Mouse (Mus musculus) thymus, postnatal 0 days (tissue): ENCODE measurements around the gene Auts2. TPM values are rescaled to one million over a fixed set of nuclear protein-coding genes. Genes with fewer than 3 reads are reported as not detected.

Experiments
- DNase-seq: peaks from one replicate; pipeline ENCODE4 v3.0.0-alpha.2; 2015; ENCODE audit warnings: low spot score
- polyA plus RNA-seq: library from polyadenylated mRNA; unstranded; fragments of >200 nt; fragmentation: Nextera tagmentation; extraction: Ambion mirVana; gene quantifications from 2 replicates; pipeline ENCODE4 v1.2.1, GENCODE M21; 2015

The Auts2 gene
- polyA plus RNA-seq, 1 experiment from 2014 or later, result 2.8 TPM

DNA sequence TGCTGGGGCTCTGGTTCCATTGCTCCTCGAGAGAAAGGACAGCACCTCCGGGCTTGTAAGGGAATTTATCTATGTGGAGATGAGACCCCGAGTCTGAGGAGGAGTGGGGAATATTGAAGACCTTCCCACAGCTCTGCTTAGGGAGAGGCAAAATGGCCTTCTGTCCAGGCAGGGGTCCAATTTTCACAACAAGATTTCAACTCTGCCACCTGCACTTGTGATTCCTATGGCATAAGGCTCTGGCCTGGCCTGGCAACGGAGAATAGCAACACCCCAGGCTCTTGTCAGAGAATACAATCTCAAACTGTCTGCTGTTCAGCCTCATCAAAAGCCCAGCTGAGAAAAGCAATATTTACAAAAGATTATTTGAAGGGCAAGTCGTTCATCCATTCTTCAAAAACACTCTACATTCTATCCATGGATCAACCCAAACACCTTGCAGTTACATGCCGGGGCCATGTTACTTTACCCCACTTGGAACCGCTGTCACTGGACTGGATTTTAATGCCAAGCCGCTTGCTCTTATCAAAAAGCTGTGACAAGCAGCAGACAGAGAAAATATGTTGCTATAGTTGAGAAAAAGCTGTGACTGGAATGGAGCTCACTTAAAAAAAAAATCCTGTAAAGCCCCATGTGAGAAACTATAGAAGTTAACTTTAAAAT is 856.1 kb downstream of the Auts2 start:
- DNase-seq, result no peak

DNA sequence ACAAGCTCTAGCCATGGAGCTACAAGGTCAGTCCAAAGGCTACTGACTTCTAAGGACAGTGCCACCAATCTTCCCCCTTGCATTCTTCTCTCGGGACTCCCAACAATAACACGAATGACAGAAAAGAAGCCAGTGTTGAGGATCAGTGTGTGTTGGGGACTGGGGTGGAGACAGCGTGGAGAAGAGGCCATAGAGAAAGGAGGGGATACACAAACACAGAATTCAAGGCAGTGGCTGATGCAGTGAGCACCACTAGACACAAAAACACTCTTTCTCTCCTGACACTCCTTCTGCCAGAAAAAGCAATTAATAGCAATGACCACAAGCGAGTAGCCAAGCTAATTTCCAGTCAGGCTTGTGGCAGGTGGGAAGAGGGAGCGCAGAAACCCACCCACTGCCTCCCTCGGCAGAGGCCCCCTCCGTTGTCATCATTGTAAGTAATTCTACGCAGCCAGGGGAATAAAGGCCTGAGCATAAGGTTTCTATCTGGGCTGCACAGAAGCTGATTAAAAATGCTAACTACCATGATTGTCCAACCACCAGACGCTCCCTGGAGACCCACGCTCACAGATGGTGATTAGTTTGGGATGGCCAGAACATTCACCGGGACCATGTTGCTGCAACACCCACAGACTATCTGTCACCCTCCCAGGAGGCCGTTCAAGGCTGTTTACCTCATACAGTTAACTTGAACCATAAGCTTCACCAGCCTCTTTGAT is 862.9 kb downstream of the Auts2 start:
- no peak for DNase-seq

DNA sequence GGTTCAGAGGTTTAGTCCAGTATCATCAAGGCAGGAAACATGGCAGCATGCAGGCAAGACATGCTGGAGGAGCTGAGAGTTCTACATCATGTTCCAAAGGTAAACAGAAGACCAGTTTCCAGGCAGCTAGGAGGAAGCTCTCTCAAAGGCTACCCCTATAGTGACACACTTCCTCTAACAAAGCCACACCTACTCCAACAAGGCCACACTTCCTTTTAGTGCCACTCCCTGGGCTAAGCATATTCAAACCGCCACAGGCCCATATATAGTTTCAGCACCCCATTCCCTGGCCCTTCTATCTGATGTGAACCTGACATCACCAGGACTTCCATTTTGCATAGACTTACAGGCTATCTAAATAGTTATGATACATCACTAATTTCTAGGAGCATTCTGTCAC is 863.6 kb downstream of the Auts2 start:
- no peak for DNase-seq

DNA sequence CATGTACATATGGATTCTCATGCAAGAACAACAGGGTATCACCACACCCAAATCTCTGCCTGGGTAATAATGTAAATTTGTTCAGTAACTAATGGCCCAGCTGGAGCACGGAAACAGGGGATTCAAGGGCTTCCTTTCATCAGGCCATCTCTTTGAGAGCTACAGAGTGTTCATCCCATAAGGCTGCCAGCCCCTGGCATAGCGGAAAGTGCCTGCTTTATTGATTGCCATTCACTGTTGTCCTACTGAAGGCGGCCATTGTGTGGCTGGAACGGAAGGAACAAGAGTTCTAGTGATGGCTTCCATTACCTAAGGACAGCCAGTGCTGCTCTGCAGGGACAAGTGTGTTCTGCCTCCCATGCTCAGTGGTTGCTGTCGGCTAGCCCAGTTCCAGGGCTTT is 865.6 kb downstream of the Auts2 start:
- no peak for DNase-seq

DNA sequence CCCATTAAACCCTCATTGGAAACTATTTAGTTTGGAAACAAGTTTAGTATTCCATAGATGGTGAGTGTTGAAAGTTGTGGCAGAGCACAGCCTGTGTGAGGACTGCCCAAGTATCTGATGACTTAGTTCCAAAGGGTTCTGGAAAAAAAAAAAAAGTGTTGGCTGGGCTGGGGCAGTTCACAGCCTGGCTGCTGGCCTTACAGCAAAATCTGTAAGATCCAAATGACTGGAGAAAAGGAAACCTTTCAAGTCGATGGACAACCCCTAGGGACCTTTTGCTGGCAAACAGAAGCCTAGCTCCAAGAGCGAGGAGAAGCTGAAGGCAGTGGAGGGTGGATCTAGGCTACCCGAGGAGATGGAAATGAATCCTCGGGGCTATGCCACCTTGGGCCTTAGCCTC is 869.4 kb downstream of the Auts2 start:
- no peak for DNase-seq

DNA sequence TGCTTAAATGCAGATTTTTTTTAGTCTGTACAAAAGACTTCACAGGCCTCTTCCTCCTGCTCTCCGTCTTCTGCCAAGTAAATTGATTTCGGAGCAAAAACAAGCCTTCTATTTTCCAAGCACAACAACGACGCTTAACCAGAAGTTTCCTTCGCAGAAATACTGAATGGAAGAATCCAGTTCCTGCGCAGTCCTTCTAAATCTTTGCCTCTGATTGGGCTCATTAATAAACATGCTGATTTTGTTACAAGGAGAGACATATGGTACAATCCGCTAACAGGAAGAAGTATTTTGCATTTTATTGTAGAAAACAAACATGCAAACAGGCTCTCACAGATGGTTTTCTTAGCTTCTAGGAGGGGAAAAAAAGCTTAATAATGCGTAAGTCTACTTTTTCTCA is 878.1 kb downstream of the Auts2 start:
- no peak for DNase-seq

DNA sequence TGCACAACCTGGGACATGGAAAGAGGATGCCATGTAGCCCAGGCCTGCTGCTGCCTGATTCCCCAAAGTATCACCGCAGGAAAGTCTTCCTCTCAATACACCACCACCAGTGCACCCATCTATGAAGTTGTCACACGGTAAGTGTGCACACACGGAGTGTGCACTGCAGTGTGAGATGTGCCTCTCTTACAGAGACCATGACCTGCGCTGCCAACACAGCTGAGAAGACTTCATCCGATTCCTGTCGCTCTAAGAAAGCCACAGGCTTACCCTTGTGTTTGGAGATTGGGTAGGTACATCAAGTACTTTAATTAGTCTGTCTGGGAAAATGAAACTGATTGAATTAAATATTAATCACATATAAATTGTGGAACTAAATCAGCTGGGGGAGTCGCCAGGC is 878.5 kb downstream of the Auts2 start:
- DNase-seq, result no peak

DNA sequence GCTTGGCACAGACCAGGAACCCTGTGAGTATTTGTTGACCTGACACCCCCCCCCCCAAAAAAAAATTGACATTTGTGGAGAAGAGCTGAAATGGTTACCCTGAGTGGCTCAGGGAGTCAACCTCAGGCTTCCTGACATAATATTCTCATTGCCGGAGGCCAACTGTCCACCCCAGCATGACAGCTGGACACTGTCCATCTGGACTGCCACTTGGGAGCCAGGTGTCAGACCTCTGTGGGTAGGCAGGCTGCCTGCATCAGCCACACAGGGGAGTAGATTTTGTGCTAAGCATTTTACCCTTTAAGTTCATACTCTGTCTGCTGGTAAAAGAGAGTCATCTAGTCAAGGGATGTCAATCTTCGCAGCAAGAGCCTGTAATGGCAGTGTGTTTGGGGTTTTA is 880.5 kb downstream of the Auts2 start:
- DNase-seq, result no peak

DNA sequence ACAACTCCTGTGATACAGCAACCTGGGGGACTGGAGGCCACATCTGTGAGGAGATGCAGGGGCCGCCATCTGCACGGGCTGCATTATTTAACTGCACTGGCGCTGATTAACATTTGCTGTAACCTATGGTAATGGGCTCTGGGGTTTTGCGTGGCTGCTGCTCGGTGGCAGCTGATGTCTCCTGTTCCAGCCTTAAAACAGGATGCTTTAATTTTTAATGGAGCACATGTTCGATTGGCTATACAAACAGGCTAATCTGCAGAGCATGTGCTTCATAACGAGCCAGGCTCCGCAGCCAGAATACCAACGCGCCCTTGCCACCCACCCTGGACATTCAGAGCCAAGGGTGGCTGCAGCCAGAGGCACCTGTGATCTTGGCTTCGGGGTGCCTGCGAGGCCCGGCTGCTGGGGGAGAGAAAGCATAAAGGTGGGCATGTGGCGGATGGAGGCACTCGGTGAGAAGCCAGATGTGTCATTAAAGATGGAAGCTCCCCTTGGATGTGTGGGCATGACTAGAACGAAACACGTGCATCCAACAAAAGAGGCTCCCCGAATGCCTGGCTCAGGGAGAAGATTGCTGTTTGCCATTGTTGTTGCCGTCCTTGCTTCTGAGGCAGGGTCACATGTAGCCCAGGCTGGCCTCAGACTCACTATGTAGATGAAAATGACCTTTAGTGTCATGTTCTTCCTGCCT is 884.2 kb downstream of the Auts2 start:
- no peak for DNase-seq

DNA sequence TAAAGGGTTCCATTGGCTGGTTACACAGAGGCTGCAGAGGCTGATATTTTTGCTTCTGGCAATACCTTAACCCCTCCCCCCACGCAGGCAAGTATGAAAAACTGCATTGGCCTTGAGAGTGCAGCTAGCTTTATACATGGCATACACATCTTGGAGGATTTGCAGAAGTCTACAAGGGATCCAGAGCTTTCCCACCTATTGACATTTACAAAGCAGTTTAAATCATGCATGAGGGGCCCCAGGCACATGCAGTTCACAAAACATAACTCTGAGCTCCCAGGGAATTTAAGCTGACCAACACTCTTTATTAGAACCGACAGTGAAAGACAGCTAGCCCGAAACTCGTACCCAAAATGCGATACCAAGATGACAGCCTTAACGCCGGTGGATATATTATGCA is 888.9 kb downstream of the Auts2 start:
- DNase-seq, result no peak

DNA sequence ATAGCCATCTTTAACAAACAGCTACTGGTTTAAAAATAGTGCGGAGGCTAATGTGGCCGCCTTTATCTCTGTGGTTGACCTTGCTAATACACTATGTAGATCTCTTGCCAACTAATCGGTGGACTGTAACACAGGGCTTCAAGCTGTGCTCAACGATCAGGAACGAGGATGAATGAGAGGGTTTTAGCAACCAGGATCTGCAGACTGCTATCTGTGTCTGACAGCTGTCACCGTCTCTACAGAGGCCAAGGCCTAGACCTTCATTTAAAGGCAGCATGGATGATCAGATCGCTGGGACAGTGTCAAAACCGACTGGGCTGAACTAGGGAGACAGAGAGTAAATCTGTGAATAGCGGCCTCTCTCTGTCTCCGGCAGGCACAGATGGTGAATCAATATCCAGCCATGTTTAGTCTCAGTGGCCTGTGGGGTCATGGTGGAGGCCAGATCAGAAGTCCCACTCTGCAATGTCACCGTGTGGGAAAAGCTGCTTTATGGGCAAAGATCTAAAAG is 892.7 kb downstream of the Auts2 start:
- no peak for DNase-seq

DNA sequence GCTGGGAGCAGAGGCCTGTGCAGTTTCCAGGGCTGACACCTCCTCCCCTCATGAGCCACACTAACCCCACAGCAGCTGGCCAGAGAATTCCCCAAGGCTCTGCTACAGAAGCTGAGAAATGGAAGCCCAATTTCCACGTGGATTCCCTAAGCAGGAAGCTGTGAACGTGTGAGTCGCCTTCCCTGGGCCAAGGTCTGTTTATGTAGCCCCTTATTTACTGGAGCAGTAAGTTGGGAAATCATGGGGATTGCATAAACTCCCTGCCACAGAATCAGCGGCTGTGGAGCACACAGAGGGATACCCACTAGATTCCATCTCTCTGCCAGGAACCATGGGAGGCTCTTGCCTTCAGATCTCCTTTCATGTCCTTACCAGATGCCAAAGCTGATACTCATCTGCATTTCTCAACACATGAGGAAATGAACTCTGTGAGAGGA is 895.4 kb downstream of the Auts2 start:
- DNase-seq, result no peak

DNA sequence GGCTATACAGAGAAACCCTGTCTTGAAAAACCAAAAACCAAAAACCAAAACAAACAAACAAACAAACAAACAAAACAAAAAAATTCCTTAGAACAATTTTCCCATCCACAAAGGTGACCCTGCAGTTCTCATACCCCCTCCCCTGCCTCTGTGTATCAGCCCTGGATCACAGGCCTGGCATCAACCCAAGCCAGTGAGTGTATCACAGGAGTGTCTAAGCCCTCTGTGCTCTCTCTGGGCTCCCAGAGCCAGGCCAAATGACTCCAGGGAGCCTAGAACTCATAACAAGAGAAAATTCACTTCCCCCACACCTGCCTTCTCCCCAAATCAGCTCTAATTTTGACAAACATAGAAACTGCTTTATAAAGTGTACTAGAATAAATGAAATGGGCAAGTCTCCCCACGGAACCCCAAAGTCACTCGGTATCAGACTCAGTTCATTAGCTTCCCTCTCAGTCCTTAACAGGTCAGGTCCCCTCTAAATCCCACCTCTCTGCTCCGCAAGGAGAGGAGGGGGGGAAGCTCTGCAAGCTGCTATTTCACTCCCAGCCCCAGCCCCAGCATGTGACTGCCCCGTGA is 896.0 kb downstream of the Auts2 start:
- no peak for DNase-seq

DNA sequence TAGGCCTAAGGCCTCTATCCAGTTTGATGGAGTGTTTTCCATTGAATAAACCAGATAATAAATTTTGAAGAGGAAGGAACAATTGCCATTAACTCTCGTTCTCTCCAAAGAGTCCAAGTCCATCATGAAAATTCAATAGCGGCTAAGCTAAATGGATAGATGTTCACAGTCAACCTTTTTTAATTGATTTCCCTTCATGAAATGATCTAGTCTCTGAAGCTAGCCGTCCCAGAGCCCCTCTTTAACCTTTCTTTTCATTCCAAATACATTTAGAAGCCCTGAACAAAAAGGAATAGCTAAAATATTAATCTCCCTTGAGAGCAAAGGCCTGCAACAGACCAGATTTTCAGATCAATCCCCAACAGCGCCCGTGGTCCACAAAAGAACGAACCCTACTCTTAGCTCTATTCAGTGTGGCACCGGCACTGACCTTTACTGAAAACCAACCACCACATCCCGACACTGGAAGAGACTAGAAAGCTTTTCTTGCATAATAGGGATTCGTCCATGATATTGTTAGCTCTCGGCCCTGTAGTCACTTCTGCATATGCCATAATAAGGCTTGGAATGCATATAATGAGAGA is 896.9 kb downstream of the Auts2 start:
- DNase-seq, result no peak

DNA sequence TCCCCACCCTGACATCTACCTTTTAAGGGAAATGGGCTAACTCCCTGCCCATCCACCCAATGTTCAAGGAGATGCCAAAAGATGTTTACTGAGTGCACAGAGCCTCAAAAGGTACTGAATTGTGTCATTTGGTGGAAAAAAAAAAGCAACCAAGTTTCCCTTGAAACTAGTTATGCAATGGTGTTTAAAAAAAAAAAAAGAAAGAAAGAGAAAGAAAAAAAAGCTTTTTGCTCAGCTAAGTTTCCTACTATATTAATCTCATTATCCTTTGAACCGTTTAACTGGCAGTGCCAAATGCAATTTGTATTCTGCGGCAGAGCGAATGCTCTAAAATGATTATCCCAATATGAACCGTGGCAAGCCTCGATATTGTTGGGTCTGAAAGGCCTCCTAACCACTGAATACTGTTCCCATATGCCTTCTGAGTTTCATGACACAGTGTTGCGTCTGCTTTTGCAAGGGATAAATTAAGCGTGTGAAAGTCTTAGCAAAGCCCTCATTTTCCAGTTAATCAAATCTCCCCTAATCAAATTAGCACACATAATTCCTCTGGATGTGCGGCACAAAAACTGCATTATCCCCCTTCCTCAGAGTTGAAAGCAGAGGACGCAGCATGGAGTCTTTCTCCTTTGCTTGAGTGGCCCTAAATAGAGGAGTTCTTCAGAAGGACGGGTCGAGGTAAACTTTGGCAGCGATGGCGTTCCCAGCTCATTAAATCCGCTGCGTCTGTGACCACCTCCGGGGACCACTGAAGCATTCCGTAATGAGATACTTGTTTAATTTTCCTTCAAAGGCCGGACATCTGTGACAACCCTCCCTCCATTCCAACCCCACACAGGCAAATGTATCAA is 897.6 kb downstream of the Auts2 start:
- DNase-seq, result no peak

DNA sequence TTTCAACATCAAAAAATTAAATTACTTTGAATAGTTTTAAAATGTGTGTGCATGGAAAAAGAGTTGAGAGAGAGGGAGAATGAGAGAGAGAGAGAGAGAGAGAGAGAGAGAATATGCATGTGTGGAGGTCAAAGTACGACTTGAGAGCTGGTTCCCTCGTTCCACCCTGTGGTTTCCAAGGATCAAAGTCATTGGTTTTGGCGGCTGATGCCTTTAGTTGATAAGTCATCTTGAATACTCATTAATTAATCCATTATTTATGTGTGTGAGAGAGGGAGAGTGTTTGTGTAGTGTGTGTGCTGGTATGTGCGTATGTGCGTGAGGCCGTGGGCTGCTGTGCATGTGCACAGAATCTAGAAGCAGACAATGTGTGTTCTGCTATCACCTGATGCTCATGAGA is 898.8 kb downstream of the Auts2 start:
- no peak for DNase-seq

DNA sequence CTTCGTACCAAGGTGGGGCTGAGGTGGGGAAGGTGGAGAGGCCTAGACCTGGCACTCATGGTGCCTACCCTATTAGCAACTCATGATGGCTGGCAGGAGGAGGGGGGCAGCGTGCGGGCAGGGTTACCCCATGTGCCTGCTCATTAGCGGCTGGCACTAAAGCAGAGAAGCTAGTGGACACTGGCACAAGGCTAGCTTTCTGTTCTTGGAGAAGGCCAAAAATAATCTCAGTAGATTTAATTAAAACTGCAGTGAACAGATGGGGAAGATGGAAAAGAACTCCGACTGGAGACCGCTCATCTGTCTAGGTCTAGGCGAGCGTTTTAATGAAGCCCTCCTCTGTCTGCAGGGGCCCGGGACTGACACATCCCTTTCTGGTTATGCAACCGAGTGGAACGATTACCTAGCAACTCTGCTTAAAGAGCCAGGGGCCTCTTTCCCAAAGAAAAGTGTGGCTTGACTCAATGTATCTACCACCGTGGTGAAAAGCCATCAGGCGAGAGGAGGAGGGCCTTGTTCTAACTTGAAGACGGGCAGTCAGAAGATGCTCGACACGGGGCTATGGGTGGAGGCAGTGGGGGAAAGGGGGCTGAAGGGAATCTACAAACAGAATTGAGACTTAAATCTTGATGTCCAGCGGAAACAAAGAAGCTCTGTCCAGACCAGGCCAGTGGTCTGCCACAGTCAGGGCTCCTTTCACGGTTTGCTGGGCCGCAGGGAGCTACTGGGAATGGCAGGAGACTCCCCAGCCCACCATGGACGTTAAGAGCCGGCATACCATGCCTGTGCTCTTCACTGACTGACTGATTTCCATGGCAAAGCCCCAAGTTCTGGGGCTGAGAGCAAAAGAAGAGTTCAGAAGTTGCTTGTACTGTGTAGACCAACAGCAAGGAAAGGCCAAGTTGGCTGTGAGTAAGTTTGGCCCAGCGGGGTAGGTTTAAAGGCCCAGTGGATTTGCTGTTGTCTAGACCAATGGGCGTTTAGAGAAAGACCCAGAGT is 899.7 kb downstream of the Auts2 start:
- DNase-seq, result no peak

DNA sequence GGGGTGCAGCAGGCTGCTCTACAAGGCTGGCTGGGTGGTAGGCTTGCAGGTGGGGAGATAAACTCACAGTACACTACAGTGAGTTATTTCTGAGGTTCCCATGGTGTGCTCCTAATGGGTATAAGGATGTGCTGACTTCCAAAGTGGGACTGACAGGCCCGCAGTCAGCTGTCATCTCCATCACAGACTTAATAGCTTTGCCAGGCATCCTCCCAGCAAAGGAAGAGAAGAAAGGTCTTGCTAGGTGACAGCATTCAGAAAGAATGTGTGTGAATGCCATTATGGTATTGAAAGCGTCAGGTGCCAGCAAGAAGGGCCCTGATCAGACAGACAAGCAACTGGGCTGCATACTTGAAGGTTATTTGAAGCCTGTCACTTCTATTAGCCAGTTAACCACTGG is 900.4 kb downstream of the Auts2 start:
- no peak for DNase-seq

DNA sequence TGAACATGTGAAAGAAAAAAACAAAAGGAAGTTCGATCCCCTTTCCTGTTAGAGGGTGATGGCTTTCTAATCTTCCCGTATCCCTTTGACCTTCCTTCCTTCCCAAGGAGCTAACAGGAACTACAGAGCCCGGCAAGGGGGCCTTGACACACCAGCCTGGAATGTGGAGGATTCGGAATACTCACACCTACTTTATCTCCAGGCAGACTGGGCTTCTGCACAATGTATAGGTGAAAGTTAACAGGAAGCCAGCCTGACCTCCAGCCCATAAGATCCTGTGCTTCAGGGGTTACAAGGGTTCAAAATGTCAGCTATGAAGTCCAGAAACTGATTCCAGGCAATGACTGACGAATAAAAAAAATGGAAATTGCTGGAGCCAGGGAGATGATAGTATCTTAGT is 906.7 kb downstream of the Auts2 start:
- DNase-seq, result no peak

DNA sequence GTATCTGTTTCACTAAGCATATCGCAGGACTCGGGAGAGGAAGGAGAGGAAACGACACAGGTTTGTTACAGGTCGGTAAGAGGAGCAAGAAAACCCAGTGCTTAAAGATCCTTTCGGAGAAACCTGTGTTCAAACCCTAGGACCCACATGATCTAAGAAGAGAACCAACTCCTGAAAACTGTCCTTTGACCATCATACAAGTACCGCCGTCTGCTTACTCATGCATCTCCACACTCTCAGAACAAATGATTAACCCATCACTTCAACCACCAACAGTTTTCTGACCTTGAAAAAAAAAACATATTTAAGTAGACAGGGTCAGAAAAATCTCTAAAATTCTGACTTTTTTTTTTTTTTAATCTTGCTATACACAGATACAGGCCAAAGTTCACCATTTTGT is 908.4 kb downstream of the Auts2 start:
- no peak for DNase-seq
